In genomic region chr5:28037172-28037591, GRCm38 (mm10) we compare ENCODE assay signal across 8 mouse cellular contexts. TPM values are rescaled to one million over a fixed set of nuclear protein-coding genes. Genes with fewer than 3 reads are reported as not detected.
DNase-seq lines count a peak whose midpoint lies in the region; ATAC-seq and TF ChIP-seq lines count a peak whose summit lies in the region.

No protein-coding gene starts in this region.

- DNase-seq in forebrain, embryonic 11.5 days (ENCODE audit: low spot score), result peak; percentile 45
- peak; percentile 67 for DNase-seq in gastrocnemius, adult 18-20 months (ENCODE audit: low spot score)
- DNase-seq in lung, postnatal 36 days, result peak; percentile 91
- DNase-seq in left cerebral cortex, adult 2 months (ENCODE audit: extremely low spot score in 1 of 2, low spot score in 2 of 2), result no peak
- DNase-seq in cerebellum, postnatal 10 days, result no peak
- no peak for DNase-seq in spleen, postnatal 10 days (ENCODE audit: low spot score in 2 of 2)

- no peak overlapping the region for H3K27ac ChIP-seq in forebrain, embryonic 11.5 days (ENCODE audit: low read depth, low read length)
- no peak overlapping the region for H3K27ac ChIP-seq in forebrain, embryonic 15.5 days (replicated peaks)
- peak overlapping the region; percentile 43 for H3K27ac ChIP-seq in intestine, embryonic 16.5 days (ENCODE audit: low read length)
- H3K27ac ChIP-seq in left cerebral cortex, adult 2 months, result no peak overlapping the region

- H3K4me3 ChIP-seq in forebrain, embryonic 11.5 days (ENCODE audit: low read depth, low read length), result no peak overlapping the region
- H3K4me3 ChIP-seq in forebrain, embryonic 15.5 days, result no peak overlapping the region
- no peak overlapping the region for H3K4me3 ChIP-seq in intestine, embryonic 16.5 days (ENCODE audit: low read length)
- no peak overlapping the region for H3K4me3 ChIP-seq in left cerebral cortex, adult 2 months

- ATAC-seq in forebrain, embryonic 11.5 days (replicated peaks; ENCODE audit: low FRiP score), result no peak
- ATAC-seq in forebrain, embryonic 15.5 days (replicated peaks), result no peak
- ATAC-seq in intestine, embryonic 16.5 days, result peak; percentile 60

- no peak overlapping the region for H3K9ac ChIP-seq in forebrain, embryonic 11.5 days (ENCODE audit: low read length)
- H3K9ac ChIP-seq in forebrain, embryonic 15.5 days (replicated peaks), result no peak overlapping the region
- H3K9ac ChIP-seq in intestine, embryonic 16.5 days (ENCODE audit: low read depth, low read length), result no peak overlapping the region

- H3K36me3 ChIP-seq in forebrain, embryonic 11.5 days (ENCODE audit: control insufficient read depth, insufficient read depth, low read length), result no peaks in the 10 kb centered on the region
- H3K36me3 ChIP-seq in forebrain, embryonic 15.5 days, result no peaks in the 10 kb centered on the region
- no peaks in the 10 kb centered on the region for H3K36me3 ChIP-seq in intestine, embryonic 16.5 days (ENCODE audit: control insufficient read depth, insufficient read depth, low read length)

- no peak for TF ChIP-seq CTCF in left cerebral cortex, adult 2 months (IDR thresholded peaks at IDR 0.05)

- WGBS in forebrain, embryonic 11.5 days, result 43% methylated on average over 3 of the region's 3 CpGs
- WGBS in forebrain, embryonic 15.5 days, result 41% methylated on average over 3 of the region's 3 CpGs
- 10% methylated on average over 3 of the region's 3 CpGs for WGBS in intestine, embryonic 16.5 days

- H3K9me3 ChIP-seq in forebrain, embryonic 11.5 days (ENCODE audit: control insufficient read depth, low read length), result no peaks in the 10 kb centered on the region
- no peaks in the 10 kb centered on the region for H3K9me3 ChIP-seq in forebrain, embryonic 15.5 days
- no peaks in the 10 kb centered on the region for H3K9me3 ChIP-seq in intestine, embryonic 16.5 days (ENCODE audit: control insufficient read depth, low read length)

- 0 out of 2 replicates have a peak, but pooled peaks cover 2% of the 10 kb centered on the region for H3K4me1 ChIP-seq in forebrain, embryonic 11.5 days (replicated peaks; ENCODE audit: control insufficient read depth, insufficient read depth, low read length)
- peaks cover 7% of the 10 kb centered on the region; the same call in 1 of the 2 replicates for H3K4me1 ChIP-seq in forebrain, embryonic 15.5 days
- H3K4me1 ChIP-seq in intestine, embryonic 16.5 days (ENCODE audit: control insufficient read depth, insufficient read depth, low read length), result peaks cover 19% of the 10 kb centered on the region

- intact Hi-C loops in left cerebral cortex, adult 2 months (cut with DNase I), result no loop called here

- H3K4me2 ChIP-seq in forebrain, embryonic 11.5 days (ENCODE audit: low read depth, low read length, severe bottlenecking), result no peak overlapping the region
- no peak overlapping the region for H3K4me2 ChIP-seq in forebrain, embryonic 15.5 days (replicated peaks)
- no peak overlapping the region for H3K4me2 ChIP-seq in intestine, embryonic 16.5 days (ENCODE audit: low read depth, low read length)

- no peaks in the 10 kb centered on the region for H3K27me3 ChIP-seq in forebrain, embryonic 11.5 days (ENCODE audit: control insufficient read depth, insufficient read depth, low read length)
- H3K27me3 ChIP-seq in forebrain, embryonic 15.5 days, result no peaks in the 10 kb centered on the region
- H3K27me3 ChIP-seq in intestine, embryonic 16.5 days (replicated peaks; ENCODE audit: control insufficient read depth, insufficient read depth, low read length), result no peaks in the 10 kb centered on the region

RNA-seq across cellular contexts. Expression of gene Insig1, which starts 34.0 kb away (rescaled TPM):
- polyA plus RNA-seq in forebrain, embryonic 11.5 days (2014; fragmentation: Nextera tagmentation; extraction: Ambion mirVana), result 102 and 103 TPM in 2 replicates
- 75.7 and 77.2 TPM in 2 replicates for polyA plus RNA-seq in forebrain, embryonic 15.5 days (2015; fragmentation: Nextera tagmentation; extraction: Ambion mirVana)
- 10 to 100 TPM in 1 of 2 experiments, 1 to 10 TPM in 1; 8.4 to 11.4 TPM for total RNA-seq in gastrocnemius, adult 18-20 months (2021)
- polyA plus RNA-seq in intestine, embryonic 16.5 days (2015; fragmentation: Nextera tagmentation; extraction: Ambion mirVana), result 255 and 324 TPM in 2 replicates
- 10 to 100 TPM; 76.8 to 82.2 TPM for total RNA-seq in left cerebral cortex, adult 2 months (2021)

Comparison
In these comparisons a context has a peak if more than half of its experiments do, and no peak if none do; other contexts are left out.
1. DNase-seq: peak in forebrain, embryonic 11.5 days (single experiment), gastrocnemius, adult 18-20 months (single experiment) and lung, postnatal 36 days (single experiment); none in left cerebral cortex, adult 2 months (0 of 2), cerebellum, postnatal 10 days (0 of 2) and spleen, postnatal 10 days (0 of 2).